Mouse (Mus musculus): Measurements from ENCODE around the gene Btg4. TPM values are rescaled to one million over a fixed set of nuclear protein-coding genes. Genes with fewer than 3 reads are reported as not detected.

Gene Btg4
- not detected in 2 replicates for polyA plus RNA-seq (2015; fragmentation: Nextera tagmentation; extraction: Ambion mirVana)

DNA sequence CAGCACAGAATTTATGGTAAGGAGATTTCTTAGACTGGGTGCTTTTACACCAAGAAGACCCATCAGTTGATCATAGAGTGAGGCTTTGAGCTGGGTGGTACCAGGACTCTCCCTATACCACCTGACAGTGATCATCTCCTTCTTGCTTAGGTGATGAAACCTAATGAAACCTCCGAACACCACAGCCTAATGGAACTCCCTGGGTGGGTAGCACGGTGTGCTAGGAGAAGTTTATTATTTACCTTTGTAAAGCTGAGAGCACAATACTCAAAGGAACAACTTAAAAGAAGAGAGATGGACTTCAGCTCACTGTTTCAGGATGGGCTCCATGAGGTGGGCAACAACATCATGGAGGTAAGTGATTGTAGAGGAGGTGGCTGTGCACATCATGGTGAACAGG lies at the start of gene Btg4:
Gene Btg4, plus strand, starts transcription at position 301 of the 400 bp plus-strand sequence.
- Histone ChIP-seq H3K4me2 (ENCODE audit: low read length) (no peak within 1 kb of the TSS), H3K27me3 (replicated peaks; ENCODE audit: control insufficient read depth, insufficient read depth, low read length) (no peaks in the 10 kb centered on the region), H3K4me1 (ENCODE audit: control insufficient read depth, insufficient read depth, low read depth, low read length) (no peaks in the 10 kb centered on the region), H3K4me3 (ENCODE audit: low read length) (no peak within 1 kb of the TSS), H3K27ac (ENCODE audit: low read depth, low read length) (no peak within 1 kb of the TSS), H3K36me3 (ENCODE audit: control insufficient read depth, insufficient read depth, low read length) (no peaks in the 10 kb centered on the region), H3K9ac (ENCODE audit: low read depth, low read length) (no peak within 1 kb of the TSS), H3K9me3 (ENCODE audit: control insufficient read depth, low read length) (no peaks in the 10 kb centered on the region)
- 82% methylated on average over 2 of the region's 2 CpGs for WGBS
- no peak for ATAC-seq

DNA sequence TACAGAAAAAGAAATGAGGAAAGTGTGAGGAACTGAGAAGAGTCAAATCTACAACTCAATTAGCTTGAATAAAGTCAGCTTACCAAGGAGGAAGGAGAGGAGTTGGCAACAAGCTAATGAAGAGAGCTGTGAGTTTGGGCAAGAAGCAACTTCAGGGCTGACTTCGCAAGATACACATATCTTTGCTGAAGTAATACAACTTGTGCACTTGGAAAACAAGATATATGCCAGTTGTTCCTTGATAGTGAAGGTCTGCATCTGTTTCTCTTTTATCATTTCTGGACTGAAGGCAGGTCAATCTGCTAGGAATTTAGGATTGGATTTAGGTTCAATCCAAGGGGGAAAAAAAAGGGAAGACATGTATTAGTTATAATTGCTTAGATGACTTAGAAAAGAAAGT lies 47.1 kb upstream of the Btg4 start:
- H3K27ac ChIP-seq (ENCODE audit: low read depth, low read length): no peak overlapping the region
- WGBS: 94% methylated on average over 1 of the region's 1 CpGs
- no peaks in the 10 kb centered on the region for H3K36me3 ChIP-seq (ENCODE audit: control insufficient read depth, insufficient read depth, low read length)
- no peak overlapping the region for H3K4me3 ChIP-seq (ENCODE audit: low read length)
- H3K9me3 ChIP-seq (ENCODE audit: control insufficient read depth, low read length): no peaks in the 10 kb centered on the region
- no peak overlapping the region for H3K4me2 ChIP-seq (ENCODE audit: low read length)
- H3K9ac ChIP-seq (ENCODE audit: low read depth, low read length): no peak overlapping the region
- H3K27me3 ChIP-seq (replicated peaks; ENCODE audit: control insufficient read depth, insufficient read depth, low read length): no peaks in the 10 kb centered on the region
- H3K4me1 ChIP-seq (ENCODE audit: control insufficient read depth, insufficient read depth, low read depth, low read length): 0 out of 2 replicates have a peak, but pooled peaks cover 5% of the 10 kb centered on the region
- ATAC-seq: no peak

DNA sequence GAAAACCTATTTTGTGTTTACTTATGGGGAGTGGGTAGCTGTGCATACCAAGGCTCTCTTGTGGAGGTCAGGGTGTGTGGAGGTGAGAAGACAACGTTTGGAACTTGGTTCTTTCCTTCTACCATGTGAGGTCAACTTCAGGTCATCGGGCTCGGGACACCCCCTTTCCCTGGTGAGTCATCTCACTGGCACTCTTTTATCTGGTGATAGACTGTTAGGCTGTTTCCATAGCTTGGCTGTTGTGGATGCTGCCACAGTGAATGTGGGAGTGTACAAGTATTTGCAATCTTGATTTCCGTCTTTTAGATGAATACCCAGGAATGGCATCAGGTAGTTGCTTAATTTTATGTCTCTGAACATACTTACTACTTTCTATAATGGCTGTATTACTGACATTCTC lies 45.0 kb upstream of the Btg4 start:
- WGBS: 60% methylated on average over 4 of the region's 4 CpGs
- H3K4me3 ChIP-seq (ENCODE audit: low read length): no peak overlapping the region
- ATAC-seq: no peak

DNA sequence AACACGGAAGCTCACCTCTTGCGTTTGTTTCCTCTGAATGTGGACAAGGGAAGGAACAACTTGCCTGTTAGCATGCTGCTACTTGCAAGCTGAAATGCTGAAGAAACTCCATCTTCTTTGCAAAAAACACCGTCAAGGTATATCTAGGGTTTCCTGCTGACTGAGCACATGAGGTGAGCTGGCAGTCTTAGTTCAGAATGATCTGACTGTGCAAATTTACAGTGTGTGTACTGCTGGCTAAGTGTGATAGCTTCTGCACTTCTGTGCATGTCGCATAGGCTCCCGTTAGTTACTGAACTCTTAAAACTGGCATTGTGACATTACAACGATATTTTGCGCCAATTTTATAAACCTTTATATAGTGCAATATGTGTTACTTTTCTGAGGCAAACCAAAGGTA lies 41.0 kb upstream of the Btg4 start:
- no peak overlapping the region for H3K4me3 ChIP-seq (ENCODE audit: low read length)
- 76% methylated on average over 7 of the region's 7 CpGs for WGBS
- H3K9me3 ChIP-seq (ENCODE audit: control insufficient read depth, low read length): no peaks in the 10 kb centered on the region
- no peak for ATAC-seq
- no peak overlapping the region for H3K4me2 ChIP-seq (ENCODE audit: low read length)
- H3K4me1 ChIP-seq (ENCODE audit: control insufficient read depth, insufficient read depth, low read depth, low read length): no peaks in the 10 kb centered on the region
- no peaks in the 10 kb centered on the region for H3K36me3 ChIP-seq (ENCODE audit: control insufficient read depth, insufficient read depth, low read length)
- no peak overlapping the region for H3K9ac ChIP-seq (ENCODE audit: low read depth, low read length)
- H3K27me3 ChIP-seq (replicated peaks; ENCODE audit: control insufficient read depth, insufficient read depth, low read length): no peaks in the 10 kb centered on the region
- no peak overlapping the region for H3K27ac ChIP-seq (ENCODE audit: low read depth, low read length)

More for the DNA sequence above, 45.0 kb upstream of the Btg4 start:
- Histone ChIP-seq H3K36me3 (ENCODE audit: control insufficient read depth, insufficient read depth, low read length) (no peaks in the 10 kb centered on the region), H3K4me2 (ENCODE audit: low read length) (no peak overlapping the region), H3K9ac (ENCODE audit: low read depth, low read length) (no peak overlapping the region), H3K4me1 (ENCODE audit: control insufficient read depth, insufficient read depth, low read depth, low read length) (no peaks in the 10 kb centered on the region), H3K9me3 (ENCODE audit: control insufficient read depth, low read length) (no peaks in the 10 kb centered on the region), H3K27ac (ENCODE audit: low read depth, low read length) (no peak overlapping the region), H3K27me3 (replicated peaks; ENCODE audit: control insufficient read depth, insufficient read depth, low read length) (no peaks in the 10 kb centered on the region)

DNA sequence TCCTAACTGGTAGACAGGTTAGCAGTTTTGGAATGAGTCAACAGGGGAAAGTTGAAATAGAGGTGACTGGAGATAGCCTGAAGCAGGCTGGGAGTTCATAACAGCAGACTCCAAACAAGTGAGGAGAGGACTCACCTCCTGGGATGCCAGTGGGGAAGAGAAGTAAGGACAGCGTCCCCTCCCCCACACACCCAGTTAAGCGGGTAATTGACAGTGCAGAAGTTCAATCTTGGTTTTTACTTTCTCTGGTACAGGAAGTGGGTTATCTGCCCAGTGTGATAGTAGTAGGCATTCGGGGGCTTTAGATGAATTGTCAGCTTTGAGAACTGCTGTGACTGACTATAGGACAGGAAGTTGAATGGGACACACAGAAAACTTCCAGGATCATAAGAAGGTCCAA lies 40.4 kb upstream of the Btg4 start:
- Histone ChIP-seq H3K4me2 (ENCODE audit: low read length) (no peak overlapping the region), H3K4me1 (ENCODE audit: control insufficient read depth, insufficient read depth, low read depth, low read length) (no peaks in the 10 kb centered on the region), H3K27me3 (replicated peaks; ENCODE audit: control insufficient read depth, insufficient read depth, low read length) (no peaks in the 10 kb centered on the region), H3K4me3 (ENCODE audit: low read length) (no peak overlapping the region), H3K27ac (ENCODE audit: low read depth, low read length) (no peak overlapping the region), H3K36me3 (ENCODE audit: control insufficient read depth, insufficient read depth, low read length) (no peaks in the 10 kb centered on the region), H3K9me3 (ENCODE audit: control insufficient read depth, low read length) (no peaks in the 10 kb centered on the region), H3K9ac (ENCODE audit: low read depth, low read length) (no peak overlapping the region)
- no peak for ATAC-seq
- WGBS: 77% methylated on average over 3 of the region's 3 CpGs

DNA sequence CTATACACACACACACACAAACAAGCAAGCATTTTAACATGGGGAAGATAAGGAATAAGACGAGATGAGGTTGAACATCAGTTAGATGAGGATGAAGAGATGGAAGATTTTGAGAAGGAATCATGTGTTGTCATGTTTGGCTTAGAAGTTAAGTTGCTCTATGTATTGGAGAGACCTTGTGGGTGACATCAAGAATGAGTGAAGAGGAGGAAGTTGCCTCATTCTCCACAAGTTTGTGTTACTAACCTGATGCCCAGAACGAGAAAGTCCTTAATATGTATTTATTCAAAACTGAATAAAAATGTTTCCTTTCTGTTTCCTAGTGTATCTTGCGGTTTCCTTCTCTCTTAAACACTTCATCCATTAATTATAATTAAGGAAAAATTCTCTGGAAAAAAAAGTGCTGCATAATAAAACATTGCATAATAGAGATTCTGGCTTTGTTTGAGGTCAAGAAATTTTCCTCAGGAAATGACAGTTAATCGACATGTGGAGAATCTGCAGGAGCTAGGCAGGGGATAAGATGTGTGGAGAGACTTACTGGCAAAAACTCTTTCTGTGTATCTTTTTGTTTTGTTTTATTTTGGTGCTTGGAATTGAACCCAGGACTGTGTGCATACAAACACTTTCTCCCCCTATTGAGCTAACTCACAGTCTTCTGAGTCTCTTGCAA lies 39.4 kb upstream of the Btg4 start:
- Histone ChIP-seq H3K4me1 (ENCODE audit: control insufficient read depth, insufficient read depth, low read depth, low read length) (no peaks in the 10 kb centered on the region), H3K36me3 (ENCODE audit: control insufficient read depth, insufficient read depth, low read length) (no peaks in the 10 kb centered on the region), H3K9ac (ENCODE audit: low read depth, low read length) (no peak overlapping the region), H3K4me3 (ENCODE audit: low read length) (no peak overlapping the region), H3K27me3 (replicated peaks; ENCODE audit: control insufficient read depth, insufficient read depth, low read length) (no peaks in the 10 kb centered on the region), H3K9me3 (ENCODE audit: control insufficient read depth, low read length) (no peaks in the 10 kb centered on the region), H3K27ac (ENCODE audit: low read depth, low read length) (no peak overlapping the region), H3K4me2 (ENCODE audit: low read length) (no peak overlapping the region)
- ATAC-seq: no peak
- 88% methylated on average over 4 of the region's 4 CpGs for WGBS

DNA sequence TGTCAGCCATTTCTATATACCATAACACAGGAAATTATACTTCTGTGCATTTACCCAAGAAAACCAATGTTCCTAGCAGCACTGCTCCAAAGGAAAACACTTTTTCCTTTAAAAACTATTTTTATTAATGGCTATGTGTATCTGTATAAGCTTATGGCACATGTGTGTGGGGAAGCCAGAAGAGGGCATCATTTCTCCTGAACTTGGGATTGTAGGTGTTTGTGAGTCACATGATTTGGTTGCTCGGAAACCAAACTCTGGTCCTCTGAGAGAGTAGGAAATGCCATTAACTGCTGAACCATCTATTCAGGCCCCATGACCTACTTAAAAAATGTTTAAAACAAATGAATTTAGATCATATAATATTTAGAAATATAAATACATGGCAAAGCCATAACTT lies 33.7 kb upstream of the Btg4 start:
- WGBS: 84% methylated on average over 1 of the region's 1 CpGs
- Histone ChIP-seq H3K27ac (ENCODE audit: low read depth, low read length) (no peak overlapping the region), H3K27me3 (replicated peaks; ENCODE audit: control insufficient read depth, insufficient read depth, low read length) (no peaks in the 10 kb centered on the region), H3K4me1 (ENCODE audit: control insufficient read depth, insufficient read depth, low read depth, low read length) (no peaks in the 10 kb centered on the region), H3K4me3 (ENCODE audit: low read length) (no peak overlapping the region), H3K4me2 (ENCODE audit: low read length) (no peak overlapping the region), H3K9me3 (ENCODE audit: control insufficient read depth, low read length) (no peaks in the 10 kb centered on the region), H3K9ac (ENCODE audit: low read depth, low read length) (no peak overlapping the region), H3K36me3 (ENCODE audit: control insufficient read depth, insufficient read depth, low read length) (no peaks in the 10 kb centered on the region)
- ATAC-seq: no peak

DNA sequence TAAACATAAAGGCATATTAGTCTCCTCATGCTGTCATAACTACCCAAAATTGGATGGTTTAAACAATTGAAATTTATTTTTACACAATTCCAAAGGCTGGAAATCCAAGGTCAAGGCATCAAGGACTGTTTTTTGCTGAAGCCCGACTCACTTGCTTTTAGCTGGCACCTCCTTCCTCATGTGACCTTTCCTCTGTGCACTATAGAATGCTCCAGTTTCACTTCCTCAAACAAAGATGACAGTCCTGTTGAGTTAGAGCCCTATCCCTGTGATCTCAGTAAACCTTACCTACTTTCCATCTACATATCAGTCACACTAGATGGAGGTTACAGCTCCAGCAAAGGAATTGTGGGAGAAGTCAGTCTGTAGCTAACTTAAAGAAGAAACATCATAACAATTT lies 30.6 kb upstream of the Btg4 start:
- Histone ChIP-seq H3K9me3 (ENCODE audit: control insufficient read depth, low read length) (no peaks in the 10 kb centered on the region), H3K4me3 (ENCODE audit: low read length) (no peak overlapping the region), H3K4me2 (ENCODE audit: low read length) (no peak overlapping the region), H3K4me1 (ENCODE audit: control insufficient read depth, insufficient read depth, low read depth, low read length) (no peaks in the 10 kb centered on the region), H3K9ac (ENCODE audit: low read depth, low read length) (no peak overlapping the region), H3K36me3 (ENCODE audit: control insufficient read depth, insufficient read depth, low read length) (no peaks in the 10 kb centered on the region), H3K27me3 (replicated peaks; ENCODE audit: control insufficient read depth, insufficient read depth, low read length) (no peaks in the 10 kb centered on the region), H3K27ac (ENCODE audit: low read depth, low read length) (no peak overlapping the region)
- 67% methylated on average over 1 of the region's 1 CpGs for WGBS
- ATAC-seq: no peak

DNA sequence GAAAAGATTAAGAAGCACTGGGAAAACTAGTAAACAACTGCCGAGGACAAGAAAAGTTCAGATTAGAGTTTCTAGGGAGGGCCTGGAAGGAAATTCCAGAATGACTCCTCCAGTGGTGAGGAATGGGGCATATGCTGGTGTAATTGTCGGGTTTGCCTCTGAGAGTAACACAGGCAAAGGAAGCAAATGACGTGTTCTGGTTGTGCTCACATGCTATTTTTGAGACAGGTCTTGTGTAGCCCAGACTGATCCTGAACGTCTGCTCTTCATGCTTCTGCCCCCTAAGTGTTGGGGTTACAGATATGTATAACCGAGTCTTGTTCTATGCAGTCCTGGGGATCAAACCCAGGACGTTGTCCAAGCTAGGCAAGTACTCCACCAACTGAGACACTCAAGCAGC lies 29.1 kb upstream of the Btg4 start:
- H3K36me3 ChIP-seq (ENCODE audit: control insufficient read depth, insufficient read depth, low read length): no peaks in the 10 kb centered on the region
- ATAC-seq: no peak
- no peak overlapping the region for H3K4me3 ChIP-seq (ENCODE audit: low read length)
- no peak overlapping the region for H3K4me2 ChIP-seq (ENCODE audit: low read length)
- no peaks in the 10 kb centered on the region for H3K27me3 ChIP-seq (replicated peaks; ENCODE audit: control insufficient read depth, insufficient read depth, low read length)
- no peaks in the 10 kb centered on the region for H3K4me1 ChIP-seq (ENCODE audit: control insufficient read depth, insufficient read depth, low read depth, low read length)
- H3K9me3 ChIP-seq (ENCODE audit: control insufficient read depth, low read length): no peaks in the 10 kb centered on the region
- H3K9ac ChIP-seq (ENCODE audit: low read depth, low read length): no peak overlapping the region
- H3K27ac ChIP-seq (ENCODE audit: low read depth, low read length): no peak overlapping the region
- WGBS: 66% methylated on average over 6 of the region's 6 CpGs

DNA sequence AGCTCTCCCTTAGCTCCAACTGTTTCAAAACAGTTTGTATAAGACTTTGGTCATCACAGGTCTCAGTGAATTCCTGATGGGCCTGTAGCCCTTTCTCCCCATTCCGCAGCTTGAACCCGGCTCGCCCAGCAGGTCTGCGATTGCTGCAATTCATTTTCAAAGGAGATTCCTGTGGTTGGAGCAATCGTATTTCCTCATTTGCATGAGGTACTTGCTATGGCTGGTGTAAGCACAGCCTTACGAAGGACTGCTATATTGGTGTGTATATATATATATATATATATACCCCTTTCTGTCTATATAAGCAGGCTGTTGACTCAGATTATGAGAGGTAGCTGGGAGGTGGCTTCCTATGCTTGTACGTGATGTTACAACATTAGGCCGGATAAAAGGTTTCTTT lies 28.4 kb upstream of the Btg4 start:
- H3K27me3 ChIP-seq (replicated peaks; ENCODE audit: control insufficient read depth, insufficient read depth, low read length): no peaks in the 10 kb centered on the region
- no peak overlapping the region for H3K4me2 ChIP-seq (ENCODE audit: low read length)
- ATAC-seq: no peak
- no peak overlapping the region for H3K9ac ChIP-seq (ENCODE audit: low read depth, low read length)
- H3K36me3 ChIP-seq (ENCODE audit: control insufficient read depth, insufficient read depth, low read length): no peaks in the 10 kb centered on the region
- no peak overlapping the region for H3K4me3 ChIP-seq (ENCODE audit: low read length)
- 69% methylated on average over 8 of the region's 8 CpGs for WGBS
- H3K4me1 ChIP-seq (ENCODE audit: control insufficient read depth, insufficient read depth, low read depth, low read length): no peaks in the 10 kb centered on the region
- no peak overlapping the region for H3K27ac ChIP-seq (ENCODE audit: low read depth, low read length)
- no peaks in the 10 kb centered on the region for H3K9me3 ChIP-seq (ENCODE audit: control insufficient read depth, low read length)
